Mouse (Mus musculus) neutrophil, adult 5-6 weeks (primary cell): Measurements from ENCODE around the gene Vmn1r42. TPM values are rescaled to one million over a fixed set of nuclear protein-coding genes. Genes with fewer than 3 reads are reported as not detected.
"Not testable (repeated sequence)": the region's sequence is repeated elsewhere in the genome, so short reads cannot be mapped to it uniquely, and the experiment has no call there.

ENCODE experiments used
- ATAC-seq: fragments of 151-379, 151-347 bp; 2 replicates; pipeline ENCODE4 v1.8.0; 2017; ENCODE audit warnings: mild to moderate bottlenecking, moderate TSS enrichment; ENCODE audit not compliant: insufficient number of reproducible peaks, poor library complexity, low FRiP score, severe bottlenecking; ENCODE audit errors: extremely low read depth
- total RNA-seq: library from RNA; stranded (forward); fragments of 200-1000 nt; gene quantifications from 2 replicates; pipeline ENCODE4 v1.2.3, GENCODE M21; 2017

Vmn1r42 gene
- not detected in 2 replicates for total RNA-seq

- ATAC-seq = not testable (repeated sequence)
Observed at GRCm38 (mm10) chr6:89876313-89876712, at the start of gene Vmn1r42, which contains the start of gene Vmn1r43. Gene Vmn1r42 (minus strand): TSS chr6:89876413. Gene Vmn1r43 (minus strand): TSS chr6:89876413.

GRCm38 (mm10) chr6:89883812-89884211 lies 7.6 kb upstream of the Vmn1r42 start:
- ATAC-seq = no peak

- ATAC-seq = no peak
Observed at GRCm38 (mm10) chr6:89883360-89883759, 7.1 kb upstream of the Vmn1r42 start, which contains the start of gene Vmn1r44. Gene Vmn1r44 (plus strand): TSS chr6:89883660.

GRCm38 (mm10) chr6:89880867-89881266 lies 4.7 kb upstream of the Vmn1r42 start:
- ATAC-seq = no peak

GRCm38 (mm10) chr6:89876963-89877362 lies 750 bp upstream of the Vmn1r42 start:
- ATAC-seq = no peak

- ATAC-seq = no peak
Observed at GRCm38 (mm10) chr6:89867976-89868375, 8.2 kb downstream of the Vmn1r42 start.

- no peak for ATAC-seq
Observed at GRCm38 (mm10) chr6:89867276-89867675, 8.9 kb downstream of the Vmn1r42 start.

GRCm38 (mm10) chr6:89863792-89864191 lies 12.4 kb downstream of the Vmn1r42 start:
- no peak for ATAC-seq

- ATAC-seq = no peak
Observed at GRCm38 (mm10) chr6:89859839-89860238, 16.4 kb downstream of the Vmn1r42 start.

- ATAC-seq = no peak
Observed at GRCm38 (mm10) chr6:89857552-89857951, 18.7 kb downstream of the Vmn1r42 start.

Other genes with a start within 250 kb of the Vmn1r42 start
- gene Txnrd3, start 232.4 kb downstream of the Vmn1r42 start, total RNA-seq = 3.5 and 5.5 TPM in 2 replicates
- gene Vmn1r40, start 168.9 kb downstream of the Vmn1r42 start, total RNA-seq = not detected in 2 replicates
- gene Vmn1r41, start 135.6 kb downstream of the Vmn1r42 start, total RNA-seq = not detected in 2 replicates
- 0.12 TPM in 1 of 2 replicates, not detected in the other for gene Vmn1r43, start within 50 bp of the Vmn1r42 start, total RNA-seq
- gene Vmn1r44, start 7.2 kb upstream of the Vmn1r42 start, total RNA-seq = not detected in 2 replicates
- not detected in 2 replicates for gene Vmn1r45, start 64.2 kb upstream of the Vmn1r42 start, total RNA-seq
- 0.12 TPM in 1 of 2 replicates, not detected in the other for gene Vmn1r46, start 92.9 kb upstream of the Vmn1r42 start, total RNA-seq
- not detected in 2 replicates for gene Vmn1r47, start 139.7 kb upstream of the Vmn1r42 start, total RNA-seq
- not detected in 2 replicates for gene Vmn1r48, start 160.4 kb upstream of the Vmn1r42 start, total RNA-seq
- not detected in 2 replicates for gene Vmn1r49, start 202.1 kb upstream of the Vmn1r42 start, total RNA-seq
- not detected in 2 replicates for gene Vmn1r50, start 225.0 kb upstream of the Vmn1r42 start, total RNA-seq
- gene Vmn1r51, start 246.2 kb upstream of the Vmn1r42 start, total RNA-seq = not detected in 2 replicates